ENCODE assay signal across 8 mouse cellular contexts in genomic region chr14:46885429-46885755, GRCm38 (mm10). TPM values are rescaled to one million over a fixed set of nuclear protein-coding genes. Genes with fewer than 3 reads are reported as not detected.
A peak's percentile ranks its signal among the peaks of the same experiment; 100 is the strongest.
DNase-seq lines count a peak whose midpoint lies in the region; ATAC-seq and TF ChIP-seq lines count a peak whose summit lies in the region.

No protein-coding gene starts in this region.

- H3K4me2 ChIP-seq in liver, postnatal 0 days (ENCODE audit: low read depth, low read length) = peak overlapping the region; percentile 85

- 5% methylated on average over 7 of the region's 7 CpGs for WGBS in liver, postnatal 0 days (ENCODE audit: insufficient replicate concordance)

- no peaks in the 10 kb centered on the region for H3K36me3 ChIP-seq in liver, postnatal 0 days (replicated peaks; ENCODE audit: insufficient read depth, low read length)

- TF ChIP-seq CTCF in liver, postnatal 0 days (IDR thresholded peaks at IDR 0.05; ENCODE audit: low read depth) = 0 out of 2 replicates have a peak, but pooled peaks have one; percentile 12

- H3K27ac ChIP-seq in liver, postnatal 0 days (ENCODE audit: low read depth) = no peak overlapping the region

- intact Hi-C loops in heart, postnatal 36 days (cut with DNase I) = loop anchor here (2.0 kb wide), 2 partner anchors 35 to 117 kb away; no protein-coding TSS in a partner anchor

- H3K4me3 ChIP-seq in liver, postnatal 0 days (ENCODE audit: low read depth, low read length) = peak overlapping the region; percentile 51

- no peaks in the 10 kb centered on the region for H3K9me3 ChIP-seq in liver, postnatal 0 days (ENCODE audit: low read length)

- no peak overlapping the region for H3K9ac ChIP-seq in liver, postnatal 0 days (replicated peaks)

- peak; percentile 18 for DNase-seq in cerebellum, adult 8-10 months
- DNase-seq in adipocyte (ENCODE audit: low spot score) = peak; percentile 19
- peak; percentile 6 to 27 for DNase-seq in heart, postnatal 36 days
- DNase-seq in liver, postnatal 0 days = no peak
- no peak for DNase-seq in adrenal gland, postnatal 10 days
- DNase-seq in right cerebral cortex, postnatal 25 days = no peak
- no peak for DNase-seq in gastrocnemius, adult 8-10 months (ENCODE audit: low spot score in 2 of 2)

- no peak for ATAC-seq in cerebellum, adult (ENCODE audit: insufficient number of reproducible peaks, low FRiP score, low TSS enrichment)
- ATAC-seq in liver, postnatal 0 days = no peak

- no peak for TF ChIP-seq EP300 in liver, postnatal 0 days (IDR thresholded peaks at IDR 0.05; ENCODE audit: low read depth)

- peaks cover 4% of the 10 kb centered on the region; the same call in 1 of the 2 replicates for H3K4me1 ChIP-seq in liver, postnatal 0 days (ENCODE audit: insufficient read depth)

- peaks cover 46% of the 10 kb centered on the region for H3K27me3 ChIP-seq in liver, postnatal 0 days (ENCODE audit: insufficient read depth, low read length)

RNA-seq across cellular contexts. Expression of gene Samd4, which starts 2.7 kb away (rescaled TPM):
- 10 to 100 TPM; 56.0 to 58.2 TPM for total RNA-seq in heart, postnatal 36 days (2021)
- polyA plus RNA-seq in liver, postnatal 0 days (2015; fragmentation: Nextera tagmentation; extraction: Ambion mirVana) = 0.34 and 0.45 TPM in 2 replicates
- 10 to 100 TPM; 14.3 to 18.6 TPM for total RNA-seq in adrenal gland, postnatal 10 days (2021)
- total RNA-seq in gastrocnemius, adult 8-10 months (2022) = 10 to 100 TPM; 47.4 to 69.0 (median 56.6) TPM

RNA-seq across cellular contexts. Expression of gene Cgrrf1, which starts 53.5 kb away (rescaled TPM):
- 10 to 100 TPM; 31.8 to 37.1 TPM for total RNA-seq in heart, postnatal 36 days (2021)
- polyA plus RNA-seq in liver, postnatal 0 days (2015; fragmentation: Nextera tagmentation; extraction: Ambion mirVana) = 34.8 and 35.2 TPM in 2 replicates
- total RNA-seq in adrenal gland, postnatal 10 days (2021) = 10 to 100 TPM; 38.0 to 41.8 TPM
- total RNA-seq in gastrocnemius, adult 8-10 months (2022) = 10 to 100 TPM; 50.0 to 57.8 (median 53.9) TPM

Comparison
In these comparisons a context has a peak if more than half of its experiments do, and no peak if none do; other contexts are left out.
1. DNase-seq: peak in cerebellum, adult 8-10 months (single experiment), adipocyte (single experiment) and heart, postnatal 36 days (2 of 2); none in liver, postnatal 0 days (single experiment), adrenal gland, postnatal 10 days (single experiment), right cerebral cortex, postnatal 25 days (single experiment) and gastrocnemius, adult 8-10 months (0 of 2).